Mouse (Mus musculus) embryonic facial prominence, embryonic 11.5 days (tissue): ENCODE results near the gene Cldnd2. TPM values are rescaled to one million over a fixed set of nuclear protein-coding genes. Genes with fewer than 3 reads are reported as not detected.
"Not testable (repeated sequence)": the region's sequence is repeated elsewhere in the genome, so short reads cannot be mapped to it uniquely, and the experiment has no call there.

Experiments
- ATAC-seq: fragments of 200-750 bp; cut with Nextera tagmentation; replicated peaks from 2 replicates; pipeline ENCODE4 v1.8.0; 2017; ENCODE audit warnings: low read depth; ENCODE audit not compliant: insufficient number of reproducible peaks, low FRiP score, low TSS enrichment
- DNase-seq: peaks from one replicate; pipeline ENCODE4 v3.0.0-alpha.2; 2015; ENCODE audit warnings: low spot score
- H3K27ac ChIP-seq: fragments of 300-500 bp; sonication (generic); replicated peaks from 2 replicates; pipeline ENCODE4 v1.5.1; 2014; ENCODE audit warnings: mild to moderate bottlenecking, low read depth, low read length, control low read depth
- H3K27me3 ChIP-seq: fragments of 300-500 bp; sonication (generic); 2 replicates; pipeline ENCODE4 v1.6.1; 2014; ENCODE audit warnings: mild to moderate bottlenecking, low read length, moderate library complexity, mixed read lengths; ENCODE audit not compliant: control insufficient read depth, insufficient read depth
- H3K36me3 ChIP-seq: fragments of 300-500 bp; sonication (generic); replicated peaks from 2 replicates; pipeline ENCODE4 v1.6.1; 2014; ENCODE audit warnings: low read depth, mild to moderate bottlenecking, low read length, moderate library complexity, mixed read lengths; ENCODE audit not compliant: control insufficient read depth, insufficient read depth
- H3K4me1 ChIP-seq: fragments of 300-500 bp; sonication (generic); 2 replicates; pipeline ENCODE4 v1.6.1; 2014; ENCODE audit warnings: low read length, mixed read lengths; ENCODE audit not compliant: control insufficient read depth, insufficient read depth
- H3K4me2 ChIP-seq: fragments of 300-500 bp; sonication (generic); 2 replicates; pipeline ENCODE4 v1.6.1; 2014; ENCODE audit warnings: low read depth, mild to moderate bottlenecking, control low read depth, low read length, moderate library complexity
- H3K4me3 ChIP-seq: fragments of 300-500 bp; sonication (generic); 2 replicates; pipeline ENCODE4 v1.5.1; 2014; ENCODE audit warnings: low read depth, low read length, control low read depth
- H3K9ac ChIP-seq: fragments of 300-500 bp; sonication (generic); replicated peaks from 2 replicates; pipeline ENCODE4 v1.6.1; 2014; ENCODE audit warnings: mild to moderate bottlenecking, control low read depth, low read length
- H3K9me3 ChIP-seq: fragments of 300-500 bp; sonication (generic); replicated peaks from 2 replicates; pipeline ENCODE4 v1.6.1; 2016; ENCODE audit warnings: mild to moderate bottlenecking, low read length, inconsistent platforms, mixed read lengths; ENCODE audit not compliant: control insufficient read depth
- WGBS: fragments of 180-500 bp; shearing (Covaris S2); extraction: QIAGEN DNeasy Blood & Tissue Kit; methylation state at CpG from one replicate; pipeline ENCODE4 v1.1.7; 2014; 5-methylcytosine and 5-hydroxymethylcytosine counted together
- polyA plus RNA-seq: library from polyadenylated mRNA; unstranded; fragments of >200 nt; fragmentation: Nextera tagmentation; extraction: Ambion mirVana; gene quantifications from 2 replicates; pipeline ENCODE4 v1.2.1, GENCODE M21; 2014

The Cldnd2 gene
- not detected in 2 replicates for polyA plus RNA-seq

DNA sequence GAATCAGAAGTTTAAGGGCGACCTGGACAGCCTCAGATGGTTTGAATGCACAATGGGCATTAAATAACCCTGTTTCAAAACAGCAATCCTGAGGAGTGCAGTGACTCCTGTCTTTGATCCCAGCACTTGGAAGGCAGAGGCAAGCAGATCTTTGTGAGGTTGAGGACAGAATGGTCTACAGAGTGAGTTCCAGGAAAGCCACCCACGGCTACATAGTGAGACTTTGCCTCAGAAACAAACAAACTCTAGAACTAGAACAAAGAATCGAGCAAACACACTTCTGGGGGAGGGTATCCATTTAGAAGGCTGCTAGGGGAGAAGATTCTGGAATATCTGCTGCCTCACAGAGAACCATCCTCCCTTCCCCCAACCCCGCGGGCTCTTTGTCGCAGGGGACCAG, at the start of gene Cldnd2:
TSS of gene Cldnd2 (plus strand) at position 301 of the 400 bp plus-strand sequence.
- no peak within 1 kb of the TSS for H3K4me2 ChIP-seq
- H3K27me3 ChIP-seq: no peaks in the 10 kb centered on the region
- no peak within 1 kb of the TSS for H3K9ac ChIP-seq
- H3K36me3 ChIP-seq: no peaks in the 10 kb centered on the region
- H3K4me3 ChIP-seq: no peak within 1 kb of the TSS
- H3K27ac ChIP-seq: no peak within 1 kb of the TSS
- H3K4me1 ChIP-seq: no peaks in the 10 kb centered on the region
- WGBS: 82% methylated on average over 6 of the region's 6 CpGs
- DNase-seq (no peak), ATAC-seq (no peak)
- H3K9me3 ChIP-seq: no peaks in the 10 kb centered on the region

DNA sequence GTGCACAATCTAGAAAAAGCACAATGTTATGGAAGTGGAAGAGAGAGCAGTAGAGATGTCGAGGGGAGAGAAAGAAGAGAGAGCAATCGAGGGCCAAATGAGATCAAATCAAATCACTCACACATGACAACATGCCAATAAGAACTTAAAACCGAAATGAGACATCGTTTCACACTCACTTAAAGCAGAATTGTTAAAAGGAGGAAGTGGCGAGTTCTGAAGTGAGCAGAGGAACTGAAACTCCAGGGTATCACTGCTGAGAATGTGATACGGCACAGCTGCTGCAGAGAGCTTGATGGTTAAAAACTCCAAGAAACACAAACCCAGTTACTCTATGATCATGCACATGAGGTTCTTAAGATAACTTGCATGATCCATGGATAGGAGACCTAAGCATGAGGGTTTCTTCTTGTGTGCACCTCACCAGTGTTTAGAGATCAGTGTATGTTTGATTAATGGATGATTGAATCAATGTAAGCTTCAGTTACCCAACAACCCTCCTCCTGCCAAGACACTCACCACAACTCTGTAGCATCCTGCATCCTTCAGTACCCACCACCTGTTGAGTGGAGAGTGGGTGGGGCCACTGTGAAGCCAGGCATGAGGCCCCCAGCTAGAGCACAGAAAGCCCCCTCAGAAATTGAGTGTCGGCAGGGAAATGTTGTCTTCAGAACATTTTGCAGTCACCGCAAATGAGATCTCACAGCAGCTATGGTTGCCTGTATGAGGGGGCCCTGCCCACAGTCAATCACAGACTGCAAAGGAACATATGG, 48.0 kb upstream of the Cldnd2 start:
- H3K4me2 ChIP-seq: no peak overlapping the region
- no peak for ATAC-seq
- no peaks in the 10 kb centered on the region for H3K36me3 ChIP-seq
- no peak overlapping the region for H3K9ac ChIP-seq
- H3K27ac ChIP-seq: no peak overlapping the region
- no peaks in the 10 kb centered on the region for H3K4me1 ChIP-seq
- 80% methylated on average over 8 of the region's 8 CpGs for WGBS
- no peaks in the 10 kb centered on the region for H3K27me3 ChIP-seq
- DNase-seq: no peak
- no peaks in the 10 kb centered on the region for H3K9me3 ChIP-seq
- no peak overlapping the region for H3K4me3 ChIP-seq

DNA sequence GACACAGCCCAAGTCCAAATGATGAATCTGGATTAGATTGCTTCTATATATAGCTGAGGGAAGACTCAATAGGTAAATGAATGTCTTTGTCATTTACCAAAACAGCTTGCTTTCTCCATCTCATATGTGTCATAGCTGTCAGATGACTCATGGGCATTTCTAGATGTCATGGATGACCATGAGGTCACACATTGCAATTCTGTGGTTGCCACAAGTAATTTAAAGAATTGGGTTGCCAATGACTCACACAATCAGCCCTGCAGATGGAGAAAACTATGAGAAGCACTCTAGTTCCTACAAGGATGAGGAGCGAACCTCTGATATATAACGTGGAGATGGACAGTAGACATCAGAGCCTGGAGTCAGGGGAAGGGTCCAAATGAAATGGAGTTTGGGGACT, 41.1 kb upstream of the Cldnd2 start:
- no peak for ATAC-seq
- no peaks in the 10 kb centered on the region for H3K9me3 ChIP-seq
- H3K4me3 ChIP-seq: no peak overlapping the region
- no peak overlapping the region for H3K27ac ChIP-seq
- H3K4me2 ChIP-seq: no peak overlapping the region
- no peak overlapping the region for H3K9ac ChIP-seq
- no peaks in the 10 kb centered on the region for H3K4me1 ChIP-seq
- no peaks in the 10 kb centered on the region for H3K36me3 ChIP-seq
- H3K27me3 ChIP-seq: no peaks in the 10 kb centered on the region
- no peak for DNase-seq
- WGBS: 84% methylated on average over 2 of the region's 2 CpGs

DNA sequence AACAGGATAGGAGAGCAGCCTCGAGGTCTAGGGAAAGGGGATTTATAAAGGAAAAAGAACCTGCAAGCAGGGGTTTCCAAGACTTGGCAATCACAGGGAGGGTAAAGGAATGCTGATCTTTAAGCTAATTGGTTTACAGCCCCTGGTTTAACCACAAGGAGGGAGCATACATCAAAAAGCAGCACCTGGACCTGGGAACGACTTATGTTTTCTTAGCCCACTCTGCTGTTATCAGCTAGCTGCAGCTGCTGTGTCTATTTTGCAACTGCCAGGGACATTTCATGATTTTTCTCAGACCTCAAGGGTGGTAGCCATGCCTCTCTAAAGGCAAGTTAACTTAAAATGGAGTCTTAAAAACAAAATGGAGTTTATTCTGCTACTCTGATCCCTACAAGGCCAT, 37.9 kb upstream of the Cldnd2 start:
- no peak overlapping the region for H3K4me3 ChIP-seq
- no peak for ATAC-seq
- no peaks in the 10 kb centered on the region for H3K27me3 ChIP-seq
- no peaks in the 10 kb centered on the region for H3K36me3 ChIP-seq
- 60% methylated on average over 2 of the region's 2 CpGs for WGBS
- no peaks in the 10 kb centered on the region for H3K4me1 ChIP-seq
- H3K9me3 ChIP-seq: no peaks in the 10 kb centered on the region
- no peak for DNase-seq
- H3K9ac ChIP-seq: no peak overlapping the region
- H3K27ac ChIP-seq: no peak overlapping the region
- no peak overlapping the region for H3K4me2 ChIP-seq

DNA sequence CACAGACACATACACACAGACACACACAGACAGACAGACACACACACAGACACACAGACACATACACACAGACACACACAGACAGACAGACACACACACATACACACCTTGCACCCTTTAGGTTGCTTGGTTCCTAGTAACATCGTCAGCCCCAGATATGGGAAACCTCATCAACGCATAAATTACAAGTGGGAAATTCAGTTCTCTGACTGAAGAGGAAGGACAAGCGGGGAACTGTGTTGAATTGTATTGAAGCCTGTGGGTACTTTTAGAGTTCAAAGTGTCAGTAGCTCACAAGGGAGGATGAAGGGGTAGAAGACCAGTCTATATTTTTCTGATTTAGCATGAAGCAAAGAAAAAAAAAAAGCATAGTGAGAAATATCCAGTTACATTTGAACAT, 33.0 kb upstream of the Cldnd2 start:
- no peak overlapping the region for H3K4me3 ChIP-seq
- DNase-seq (no peak), ATAC-seq (no peak)
- H3K4me2 ChIP-seq: no peak overlapping the region
- H3K27ac ChIP-seq: no peak overlapping the region
- WGBS: 80% methylated on average over 3 of the region's 3 CpGs
- H3K4me1 ChIP-seq: no peaks in the 10 kb centered on the region
- H3K27me3 ChIP-seq: no peaks in the 10 kb centered on the region
- no peak overlapping the region for H3K9ac ChIP-seq
- no peaks in the 10 kb centered on the region for H3K9me3 ChIP-seq
- H3K36me3 ChIP-seq: no peaks in the 10 kb centered on the region

DNA sequence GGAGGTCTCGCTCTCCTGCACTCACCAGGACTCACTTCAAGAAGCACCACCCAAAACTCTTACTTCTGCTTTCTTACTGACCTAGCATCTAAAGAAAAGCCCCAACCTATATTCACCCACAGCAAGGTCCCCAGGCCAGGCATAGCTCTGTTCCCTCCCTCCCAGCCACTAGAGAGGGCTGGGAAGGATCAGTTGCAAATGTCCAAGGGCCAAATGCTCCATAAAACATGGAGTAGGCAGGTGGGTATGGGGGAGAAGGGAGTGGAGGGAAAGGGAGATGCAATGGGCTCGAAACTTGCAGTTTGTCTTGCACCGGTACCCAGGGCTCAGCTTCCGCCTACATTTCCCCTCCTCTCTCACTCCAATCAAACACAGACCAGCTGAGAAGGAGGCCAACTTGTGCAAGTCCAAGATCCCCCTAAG, 32.4 kb upstream of the Cldnd2 start, which contains the start of gene Siglecg:
TSS of gene Siglecg (plus strand) at position 74 of the 423 bp plus-strand sequence.
- Histone ChIP-seq H3K4me1 (no peaks in the 10 kb centered on the region), H3K27ac (no peak within 1 kb of the TSS), H3K4me2 (no peak within 1 kb of the TSS), H3K9ac (no peak within 1 kb of the TSS), H3K4me3 (no peak within 1 kb of the TSS), H3K36me3 (no peaks in the 10 kb centered on the region), H3K9me3 (no peaks in the 10 kb centered on the region), H3K27me3 (no peaks in the 10 kb centered on the region)
- DNase-seq (no peak), ATAC-seq (no peak)
- WGBS: 72% methylated on average over 4 of the region's 4 CpGs

DNA sequence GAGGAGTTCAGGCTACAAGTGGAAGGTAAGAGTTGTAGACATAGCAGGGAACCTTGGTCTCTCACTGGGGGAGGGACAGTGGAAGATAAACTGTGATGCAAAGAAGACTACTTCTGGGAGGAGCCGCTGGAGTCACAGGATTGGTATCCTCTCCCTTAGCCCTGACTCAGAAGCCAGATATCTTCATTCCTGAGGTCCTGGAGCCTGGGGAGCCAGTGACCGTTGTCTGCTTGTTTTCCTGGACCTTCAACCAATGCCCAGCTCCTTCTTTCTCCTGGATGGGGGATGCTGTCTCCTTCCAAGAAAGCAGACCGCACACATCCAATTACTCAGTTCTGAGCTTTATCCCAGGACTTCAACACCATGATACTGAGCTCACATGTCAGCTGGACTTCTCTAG, 31.5 kb upstream of the Cldnd2 start:
- ATAC-seq: no peak
- Histone ChIP-seq H3K9me3 (no peaks in the 10 kb centered on the region), H3K27ac (no peak overlapping the region), H3K4me3 (no peak overlapping the region), H3K9ac (no peak overlapping the region), H3K4me2 (no peak overlapping the region), H3K4me1 (no peaks in the 10 kb centered on the region), H3K36me3 (no peaks in the 10 kb centered on the region), H3K27me3 (no peaks in the 10 kb centered on the region)
- 72% methylated on average over 3 of the region's 3 CpGs for WGBS
- no peak for DNase-seq

DNA sequence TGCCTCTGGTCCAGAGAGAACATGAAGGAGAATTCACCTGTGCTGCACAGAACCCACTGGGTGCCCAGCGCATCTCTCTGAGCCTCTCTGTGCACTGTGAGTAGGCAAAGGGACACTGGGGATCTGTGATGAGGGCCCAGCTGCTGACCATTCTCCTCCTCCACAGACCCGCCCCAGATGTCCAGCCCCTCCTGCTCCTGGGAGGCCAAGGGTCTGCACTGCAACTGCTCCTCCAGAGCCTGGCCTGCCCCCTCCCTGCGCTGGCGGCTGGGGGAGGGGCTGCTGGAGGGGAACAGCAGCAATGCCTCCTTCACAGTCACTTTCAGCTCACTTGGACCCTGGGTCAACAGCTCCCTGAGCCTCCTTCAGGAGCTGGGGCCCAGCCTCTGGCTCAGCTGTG, 28.9 kb upstream of the Cldnd2 start:
- WGBS: 42% methylated on average over 3 of the region's 4 CpGs
- H3K9ac ChIP-seq, H3K36me3 ChIP-seq, ATAC-seq, H3K27me3 ChIP-seq, H3K27ac ChIP-seq, H3K4me2 ChIP-seq, DNase-seq, H3K4me3 ChIP-seq, H3K4me1 ChIP-seq, H3K9me3 ChIP-seq: not testable (repeated sequence)
